Mouse (Mus musculus) kidney, postnatal 0 days (tissue): ENCODE data around the gene Mast3. TPM values are rescaled to one million over a fixed set of nuclear protein-coding genes. Genes with fewer than 3 reads are reported as not detected.

Experiments used
- ATAC-seq: fragments of 200-750 bp; cut with Nextera tagmentation; replicated peaks from 2 replicates; pipeline ENCODE4 v1.8.0; 2017; ENCODE audit warnings: low read depth, moderate number of reproducible peaks, moderate TSS enrichment, moderate library complexity; ENCODE audit not compliant: low FRiP score
- DNase-seq: peaks from one replicate; pipeline ENCODE4 v3.0.0-alpha.2; 2016; ENCODE audit warnings: low spot score
- H3K27ac ChIP-seq: fragments of 300-500 bp; sonication (generic); 2 replicates; pipeline ENCODE4 v1.5.1; 2014; ENCODE audit warnings: mild to moderate bottlenecking
- H3K27me3 ChIP-seq: fragments of 300-500 bp; sonication (generic); 2 replicates; pipeline ENCODE4 v1.6.1; 2014; ENCODE audit warnings: low read length, mixed read lengths; ENCODE audit not compliant: insufficient read depth
- H3K36me3 ChIP-seq: fragments of 300-500 bp; sonication (generic); 2 replicates; pipeline ENCODE4 v1.6.1; 2014; ENCODE audit warnings: low read length, mixed read lengths; ENCODE audit not compliant: insufficient read depth
- H3K4me1 ChIP-seq: fragments of 300-500 bp; sonication (generic); replicated peaks from 2 replicates; pipeline ENCODE4 v1.6.1; 2014; ENCODE audit warnings: antibody characterized with exemption, low read length, mixed read lengths; ENCODE audit not compliant: insufficient read depth
- H3K4me2 ChIP-seq: fragments of 300-500 bp; sonication (generic); 2 replicates; pipeline ENCODE4 v1.6.1; 2014; ENCODE audit warnings: mild to moderate bottlenecking, low read length, moderate library complexity, mixed read lengths
- H3K4me3 ChIP-seq: fragments of 300-500 bp; sonication (generic); replicated peaks from 2 replicates; pipeline ENCODE4 v1.5.1; 2014; ENCODE audit warnings: low read depth, low read length
- H3K9ac ChIP-seq: fragments of 300-500 bp; sonication (generic); 2 replicates; pipeline ENCODE4 v1.6.1; 2014; ENCODE audit warnings: low read depth, low read length
- H3K9me3 ChIP-seq: fragments of 300-500 bp; sonication (generic); replicated peaks from 2 replicates; pipeline ENCODE4 v1.6.1; 2016; ENCODE audit warnings: low read length, inconsistent platforms, mixed read lengths
- CTCF ChIP-seq: IDR thresholded peaks from 2 replicates; pipeline ENCODE4 v1.5.1; 2016; ENCODE audit warnings: antibody characterized with exemption, low read depth, mild to moderate bottlenecking, moderate library complexity
- WGBS: fragments of 180-500 bp; shearing (Covaris S2); extraction: QIAGEN DNeasy Blood & Tissue Kit; methylation state at CpG from one replicate; pipeline ENCODE4 v1.1.7; 2014; 5-methylcytosine and 5-hydroxymethylcytosine counted together
- microRNA-seq: library from miRNA; unstranded; fragments of <30 nt; microRNA quantifications from one replicate; pipeline ENCODE4, GENCODE M21; 2016
- polyA plus RNA-seq: library from polyadenylated mRNA; unstranded; fragments of >200 nt; fragmentation: Nextera tagmentation; extraction: Ambion mirVana; gene quantifications from 2 replicates; pipeline ENCODE4 v1.2.1, GENCODE M21; 2015

Gene Mast3
- polyA plus RNA-seq, 1 experiment from 2014 or later = 10.2 TPM

GRCm38 (mm10) chr8:70730956-70731355, 73.9 kb downstream of the Mast3 start:
- H3K27me3 ChIP-seq = peaks cover 3% of the 10 kb centered on the region; the same call in 1 of the 2 replicates
- no peak for DNase-seq

DNA sequence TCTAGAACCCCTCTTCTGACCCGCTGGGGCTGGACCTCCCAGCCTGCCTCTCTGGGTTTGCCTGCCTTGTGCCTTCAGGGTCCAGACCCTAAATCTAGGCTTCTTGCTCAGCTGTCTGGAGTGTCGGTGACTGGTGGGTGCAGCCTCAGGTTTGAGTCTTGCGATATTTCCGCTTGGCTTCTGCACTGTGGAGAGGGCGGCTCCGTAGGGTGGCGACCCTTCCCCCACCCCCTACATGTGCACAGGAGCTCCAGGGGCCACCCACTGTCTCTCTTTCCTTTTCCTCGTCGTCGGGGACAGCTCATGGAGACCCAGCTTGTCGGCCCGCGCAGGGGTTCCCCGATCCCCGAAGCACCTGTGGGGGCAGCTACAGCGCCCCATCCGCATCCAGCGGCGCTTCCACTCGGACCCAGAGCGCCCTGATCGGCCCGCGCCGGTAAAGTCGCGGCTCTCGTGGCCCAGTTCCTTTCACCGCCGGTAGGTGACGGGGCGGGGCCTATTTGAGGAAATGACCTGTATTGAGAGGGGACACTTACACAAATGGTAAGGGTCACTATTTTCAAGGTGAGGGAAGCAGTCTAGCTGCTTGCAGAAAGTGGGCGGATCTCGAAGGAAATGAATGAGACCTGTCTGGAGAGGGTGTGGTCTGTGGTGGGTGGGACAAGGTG, 74.9 kb downstream of the Mast3 start:
- peak; percentile 50; the same call in 1 of the 2 replicates for ATAC-seq
- no peaks in the 10 kb centered on the region for H3K9me3 ChIP-seq
- TF ChIP-seq CTCF = peak; percentile 52
- no peaks in the 10 kb centered on the region for H3K36me3 ChIP-seq
- DNase-seq = peak; percentile 17
- 4% methylated on average over 34 of the region's 34 CpGs for WGBS
- H3K9ac ChIP-seq = peak overlapping the region; percentile 49; the same call in 1 of the 2 replicates
- H3K4me3 ChIP-seq = peak overlapping the region; percentile 31
- H3K27ac ChIP-seq = no peak overlapping the region
- H3K4me1 ChIP-seq = peaks cover 6% of the 10 kb centered on the region; the same call in 1 of the 2 replicates
- peak overlapping the region; percentile 53 for H3K4me2 ChIP-seq
- peaks cover 3% of the 10 kb centered on the region; the same call in 1 of the 2 replicates for H3K27me3 ChIP-seq

More at GRCm38 (mm10) chr8:70730956-70731355, 73.9 kb downstream of the Mast3 start:
- no peak overlapping the region for H3K9ac ChIP-seq
- ATAC-seq = no peak
- no peak for TF ChIP-seq CTCF
- H3K4me3 ChIP-seq = no peak overlapping the region
- peaks cover 6% of the 10 kb centered on the region; the same call in 1 of the 2 replicates for H3K4me1 ChIP-seq
- H3K9me3 ChIP-seq = no peaks in the 10 kb centered on the region
- H3K36me3 ChIP-seq = no peaks in the 10 kb centered on the region
- WGBS = 68% methylated on average over 4 of the region's 4 CpGs
- no peak overlapping the region for H3K4me2 ChIP-seq
- no peak overlapping the region for H3K27ac ChIP-seq

Small RNAs within 50 kb of the gene (microRNA-seq; reads per million reads assigned to microRNA genes)
- gene Mir7240 = not detected

Other genes starting within 250 kb of the Mast3 start
- gene Isyna1, start 210.7 kb downstream of the Mast3 start, polyA plus RNA-seq = 166 and 169 TPM in 2 replicates
- gene Ssbp4, start 196.2 kb downstream of the Mast3 start, polyA plus RNA-seq = 166 and 188 TPM in 2 replicates
- gene Lrrc25, start 188.9 kb downstream of the Mast3 start, polyA plus RNA-seq = 1.9 and 2.8 TPM in 2 replicates
- 3.0 and 3.2 TPM in 2 replicates for gene Gdf15, start 172.6 kb downstream of the Mast3 start, polyA plus RNA-seq
- 84.2 and 87.5 TPM in 2 replicates for gene Pgpep1, start 144.7 kb downstream of the Mast3 start, polyA plus RNA-seq
- 243 and 281 TPM in 2 replicates for gene Lsm4, start 131.8 kb downstream of the Mast3 start, polyA plus RNA-seq
- 72.4 and 98.1 TPM in 2 replicates for gene Jund, start 106.1 kb downstream of the Mast3 start, polyA plus RNA-seq
- gene Iqcn, start 101.6 kb downstream of the Mast3 start, polyA plus RNA-seq = 0.03 and 0.05 TPM in 2 replicates
- gene Gm3336, start 86.5 kb downstream of the Mast3 start, polyA plus RNA-seq = 0.70 and 0.74 TPM in 2 replicates
- gene Pde4c, start 81.3 kb downstream of the Mast3 start, polyA plus RNA-seq = 8.0 and 9.5 TPM in 2 replicates
- 20.5 and 21.8 TPM in 2 replicates for gene Rab3a, start 50.4 kb downstream of the Mast3 start, polyA plus RNA-seq
- gene Mpv17l2, start 44.1 kb downstream of the Mast3 start, polyA plus RNA-seq = 78.2 and 80.3 TPM in 2 replicates
- gene Pik3r2, start 28.3 kb downstream of the Mast3 start, polyA plus RNA-seq = 43.8 and 47.2 TPM in 2 replicates
- 0.09 and 0.13 TPM in 2 replicates for gene Il12rb1, start 3.4 kb upstream of the Mast3 start, polyA plus RNA-seq
- gene Arrdc2, start 34.7 kb upstream of the Mast3 start, polyA plus RNA-seq = 6.8 and 7.5 TPM in 2 replicates
- gene Kcnn1, start 58.2 kb upstream of the Mast3 start, polyA plus RNA-seq = 4.2 and 5.5 TPM in 2 replicates
- gene Ccdc124, start 68.9 kb upstream of the Mast3 start, polyA plus RNA-seq = 87.2 and 90.3 TPM in 2 replicates
- gene Slc5a5, start 87.7 kb upstream of the Mast3 start, polyA plus RNA-seq = 0.09 and 0.11 TPM in 2 replicates
- 5,183 and 5,941 TPM in 2 replicates for gene Rpl18a, start 92.4 kb upstream of the Mast3 start, polyA plus RNA-seq
- 32.5 and 34.1 TPM in 2 replicates for gene Map1s, start 100.9 kb upstream of the Mast3 start, polyA plus RNA-seq